Mouse (Mus musculus) stomach, embryonic 14.5 days (tissue): Measurements from ENCODE around the gene Kcnk18. TPM values are rescaled to one million over a fixed set of nuclear protein-coding genes. Genes with fewer than 3 reads are reported as not detected.
A peak's percentile ranks its signal among the peaks of the same experiment; 100 is the strongest.

Source experiments
- ATAC-seq: fragments of 200-750 bp; cut with Nextera tagmentation; 2 replicates; pipeline ENCODE4 v1.8.0; 2017; ENCODE audit warnings: low read depth, moderate TSS enrichment; ENCODE audit not compliant: insufficient number of reproducible peaks, insufficient read depth, low FRiP score
- H3K27ac ChIP-seq: fragments of 300-500 bp; sonication (generic); 2 replicates; pipeline ENCODE4 v1.5.1; 2014; ENCODE audit warnings: mild to moderate bottlenecking, low read length, moderate library complexity, mixed read lengths
- H3K27me3 ChIP-seq: fragments of 300-500 bp; sonication (generic); 2 replicates; pipeline ENCODE4 v1.6.1; 2014; ENCODE audit warnings: low read length, control low read depth, mixed read lengths; ENCODE audit not compliant: control insufficient read depth, insufficient read depth
- H3K36me3 ChIP-seq: fragments of 300-500 bp; sonication (generic); 2 replicates; pipeline ENCODE4 v1.6.1; 2014; ENCODE audit warnings: mild to moderate bottlenecking, control low read depth, low read length, moderate library complexity, mixed read lengths; ENCODE audit not compliant: control insufficient read depth, insufficient read depth
- H3K4me1 ChIP-seq: fragments of 300-500 bp; sonication (generic); 2 replicates; pipeline ENCODE4 v1.6.1; 2014; ENCODE audit warnings: low read length, control low read depth, mixed read lengths; ENCODE audit not compliant: control insufficient read depth, insufficient read depth
- H3K4me2 ChIP-seq: fragments of 300-500 bp; sonication (generic); replicated peaks from 2 replicates; pipeline ENCODE4 v1.6.1; 2014; ENCODE audit warnings: low read depth, low read length, control low read depth
- H3K4me3 ChIP-seq: fragments of 300-500 bp; sonication (generic); 2 replicates; pipeline ENCODE4 v1.5.1; 2014; ENCODE audit warnings: low read depth, low read length, control low read depth
- H3K9ac ChIP-seq: fragments of 300-500 bp; sonication (generic); replicated peaks from 2 replicates; pipeline ENCODE4 v1.6.1; 2014; ENCODE audit warnings: low read depth, mild to moderate bottlenecking, control low read depth, low read length, moderate library complexity, mixed read lengths
- H3K9me3 ChIP-seq: fragments of 300-500 bp; sonication (generic); 2 replicates; pipeline ENCODE4 v1.6.1; 2016; ENCODE audit warnings: low read depth, low read length, control low read depth; ENCODE audit not compliant: control insufficient read depth
- WGBS: fragments of 180-500 bp; shearing (Covaris S2); extraction: QIAGEN DNeasy Blood & Tissue Kit; methylation state at CpG from one replicate; pipeline ENCODE4 v1.1.7; 2014; 5-methylcytosine and 5-hydroxymethylcytosine counted together
- polyA plus RNA-seq: library from polyadenylated mRNA; unstranded; fragments of >200 nt; fragmentation: Nextera tagmentation; extraction: Ambion mirVana; gene quantifications from 2 replicates; pipeline ENCODE4 v1.2.1, GENCODE M21; 2014

Kcnk18 gene
- polyA plus RNA-seq, 1 experiment from 2014 or later, result not detected

- peaks cover 32% of the 10 kb centered on the region for H3K27me3 ChIP-seq
- no peaks in the 10 kb centered on the region for H3K36me3 ChIP-seq
- H3K4me3 ChIP-seq, result no peak overlapping the region
- H3K9ac ChIP-seq, result no peak overlapping the region
- no peaks in the 10 kb centered on the region for H3K9me3 ChIP-seq
- H3K4me1 ChIP-seq, result no peaks in the 10 kb centered on the region
- WGBS, result 13% methylated on average over 4 of the region's 4 CpGs
- H3K27ac ChIP-seq, result no peak overlapping the region
- no peak overlapping the region for H3K4me2 ChIP-seq
- ATAC-seq, result no peak
Measured at GRCm38 (mm10) chr19:59188981-59189380, 30.0 kb upstream of the Kcnk18 start.

- Histone ChIP-seq H3K4me1 (no peaks in the 10 kb centered on the region), H3K27me3 (peaks cover 34% of the 10 kb centered on the region), H3K27ac (no peak overlapping the region), H3K36me3 (no peaks in the 10 kb centered on the region), H3K4me2 (no peak overlapping the region), H3K4me3 (no peak overlapping the region), H3K9ac (no peak overlapping the region), H3K9me3 (no peaks in the 10 kb centered on the region)
- 1% methylated on average over 8 of the region's 8 CpGs for WGBS
- ATAC-seq, result no peak
Measured at GRCm38 (mm10) chr19:59190431-59191122, 28.4 kb upstream of the Kcnk18 start.

- ATAC-seq, result no peak
- WGBS, result 16% methylated on average over 4 of the region's 4 CpGs
- Histone ChIP-seq H3K9me3 (no peaks in the 10 kb centered on the region), H3K36me3 (no peaks in the 10 kb centered on the region), H3K27me3 (peaks cover 39% of the 10 kb centered on the region), H3K9ac (no peak overlapping the region), H3K4me2 (no peak overlapping the region), H3K4me3 (no peak overlapping the region), H3K27ac (no peak overlapping the region), H3K4me1 (no peaks in the 10 kb centered on the region)
Measured at GRCm38 (mm10) chr19:59191123-59191505, 27.9 kb upstream of the Kcnk18 start.

- Histone ChIP-seq H3K9me3 (no peaks in the 10 kb centered on the region), H3K4me2 (no peak overlapping the region), H3K9ac (no peak overlapping the region), H3K4me1 (no peaks in the 10 kb centered on the region), H3K27ac (no peak overlapping the region), H3K4me3 (no peak overlapping the region), H3K36me3 (no peaks in the 10 kb centered on the region), H3K27me3 (peaks cover 50% of the 10 kb centered on the region)
- 10% methylated on average over 2 of the region's 2 CpGs for WGBS
- no peak for ATAC-seq
Measured at GRCm38 (mm10) chr19:59192491-59192890, 26.5 kb upstream of the Kcnk18 start.

GRCm38 (mm10) chr19:59193456-59193855 lies 25.6 kb upstream of the Kcnk18 start:
- H3K4me3 ChIP-seq, result no peak overlapping the region
- ATAC-seq, result no peak
- 1% methylated on average over 10 of the region's 10 CpGs for WGBS

GRCm38 (mm10) chr19:59193986-59194820 lies 24.8 kb upstream of the Kcnk18 start:
- ATAC-seq, result no peak
- H3K4me2 ChIP-seq, result peak overlapping the region; percentile 21; the same call in 1 of the 2 replicates
- no peaks in the 10 kb centered on the region for H3K36me3 ChIP-seq
- WGBS, result under 1% methylated on average over 50 of the region's 50 CpGs
- peaks cover 45% of the 10 kb centered on the region for H3K27me3 ChIP-seq
- H3K4me1 ChIP-seq, result no peaks in the 10 kb centered on the region
- no peak overlapping the region for H3K27ac ChIP-seq
- no peaks in the 10 kb centered on the region for H3K9me3 ChIP-seq
- no peak overlapping the region for H3K4me3 ChIP-seq
- H3K9ac ChIP-seq, result no peak overlapping the region

More at GRCm38 (mm10) chr19:59193456-59193855, 25.6 kb upstream of the Kcnk18 start:
- no peaks in the 10 kb centered on the region for H3K4me1 ChIP-seq
- no peak overlapping the region for H3K27ac ChIP-seq
- H3K9ac ChIP-seq, result no peak overlapping the region
- H3K36me3 ChIP-seq, result no peaks in the 10 kb centered on the region
- peaks cover 53% of the 10 kb centered on the region for H3K27me3 ChIP-seq
- H3K4me2 ChIP-seq, result peak overlapping the region; percentile 21; the same call in 1 of the 2 replicates
- H3K9me3 ChIP-seq, result no peaks in the 10 kb centered on the region

GRCm38 (mm10) chr19:59195181-59195770 lies 23.7 kb upstream of the Kcnk18 start:
- H3K27me3 ChIP-seq, result peaks cover 39% of the 10 kb centered on the region
- H3K4me1 ChIP-seq, result no peaks in the 10 kb centered on the region
- WGBS, result 11% methylated on average over 9 of the region's 9 CpGs
- no peak overlapping the region for H3K9ac ChIP-seq
- no peak overlapping the region for H3K27ac ChIP-seq
- no peak overlapping the region for H3K4me2 ChIP-seq
- no peaks in the 10 kb centered on the region for H3K36me3 ChIP-seq
- no peak for ATAC-seq
- H3K4me3 ChIP-seq, result no peak overlapping the region
- no peaks in the 10 kb centered on the region for H3K9me3 ChIP-seq

- H3K9me3 ChIP-seq, result peaks cover 2% of the 10 kb centered on the region; the same call in 1 of the 2 replicates
- no peak overlapping the region for H3K9ac ChIP-seq
- no peak overlapping the region for H3K4me3 ChIP-seq
- WGBS, result 5% methylated on average over 15 of the region's 15 CpGs
- no peaks in the 10 kb centered on the region for H3K4me1 ChIP-seq
- H3K4me2 ChIP-seq, result no peak overlapping the region
- no peaks in the 10 kb centered on the region for H3K36me3 ChIP-seq
- H3K27me3 ChIP-seq, result peaks cover 37% of the 10 kb centered on the region
- no peak overlapping the region for H3K27ac ChIP-seq
- no peak for ATAC-seq
Measured at GRCm38 (mm10) chr19:59196111-59196666, 22.8 kb upstream of the Kcnk18 start.
